Mouse (Mus musculus): ENCODE data around the gene Rbbp5.

GRCm38 (mm10) chr1:132506058-132506457 is 28.9 kb downstream of the Rbbp5 start, which contains the start of gene Tmem81:
- TF ChIP-seq POLR2A (IDR thresholded peaks at IDR 0.05; ENCODE audit: low read depth, low read length) (no peak), CTCF (IDR thresholded peaks at IDR 0.05; ENCODE audit: extremely low read depth, insufficient read length, insufficient replicate concordance, low read depth, low read length) (no peak)

Data from small intestine, adult 2 months (tissue).